Mouse (Mus musculus): ENCODE data around the gene Rnf11.

Rnf11 gene

GRCm38 (mm10) chr4:109444471-109444870 is 40.1 kb downstream of the Rnf11 start:
- DNase-seq (ENCODE audit: low spot score) = no peak

GRCm38 (mm10) chr4:109442649-109443048 is 41.9 kb downstream of the Rnf11 start:
- DNase-seq (ENCODE audit: low spot score) = no peak

- no peak for DNase-seq (ENCODE audit: low spot score)
Observed at GRCm38 (mm10) chr4:109442126-109442525, 42.4 kb downstream of the Rnf11 start.

GRCm38 (mm10) chr4:109441000-109441399 is 43.5 kb downstream of the Rnf11 start:
- no peak for DNase-seq (ENCODE audit: low spot score)

- no peak for DNase-seq (ENCODE audit: low spot score)
Observed at GRCm38 (mm10) chr4:109440381-109440780, 44.1 kb downstream of the Rnf11 start.

- DNase-seq (ENCODE audit: low spot score) = no peak
Observed at GRCm38 (mm10) chr4:109439825-109440248, 44.7 kb downstream of the Rnf11 start.

GRCm38 (mm10) chr4:109439101-109439500 is 45.4 kb downstream of the Rnf11 start:
- no peak for DNase-seq (ENCODE audit: low spot score)

GRCm38 (mm10) chr4:109437913-109438878 is 46.3 kb downstream of the Rnf11 start:
- peak; percentile 67 for DNase-seq (ENCODE audit: low spot score)

GRCm38 (mm10) chr4:109434256-109434655 is 50.3 kb downstream of the Rnf11 start:
- DNase-seq (ENCODE audit: low spot score) = no peak

- no peak for DNase-seq (ENCODE audit: low spot score)
Observed at GRCm38 (mm10) chr4:109433641-109434040, 50.9 kb downstream of the Rnf11 start.

- no peak for DNase-seq (ENCODE audit: low spot score)
Observed at GRCm38 (mm10) chr4:109432668-109433375, 51.7 kb downstream of the Rnf11 start.

GRCm38 (mm10) chr4:109430854-109431253 is 53.7 kb downstream of the Rnf11 start:
- peak; percentile 51 for DNase-seq (ENCODE audit: low spot score)

GRCm38 (mm10) chr4:109430250-109430649 is 54.3 kb downstream of the Rnf11 start:
- no peak for DNase-seq (ENCODE audit: low spot score)

GRCm38 (mm10) chr4:109427058-109427457 is 57.5 kb downstream of the Rnf11 start:
- no peak for DNase-seq (ENCODE audit: low spot score)

- no peak for DNase-seq (ENCODE audit: low spot score)
Observed at GRCm38 (mm10) chr4:109423438-109423837, 61.1 kb downstream of the Rnf11 start.

- no peak for DNase-seq (ENCODE audit: low spot score)
Observed at GRCm38 (mm10) chr4:109422436-109422835, 62.1 kb downstream of the Rnf11 start.

GRCm38 (mm10) chr4:109421608-109422007 is 62.9 kb downstream of the Rnf11 start:
- DNase-seq (ENCODE audit: low spot score) = no peak

- DNase-seq (ENCODE audit: low spot score) = no peak
Observed at GRCm38 (mm10) chr4:109420138-109420795, 64.3 kb downstream of the Rnf11 start.

- DNase-seq (ENCODE audit: low spot score) = no peak
Observed at GRCm38 (mm10) chr4:109419563-109419962, 65.0 kb downstream of the Rnf11 start.

GRCm38 (mm10) chr4:109419017-109419416 is 65.5 kb downstream of the Rnf11 start:
- DNase-seq (ENCODE audit: low spot score) = no peak

GRCm38 (mm10) chr4:109417998-109418397 is 66.5 kb downstream of the Rnf11 start:
- DNase-seq (ENCODE audit: low spot score) = no peak

- DNase-seq (ENCODE audit: low spot score) = no peak
Observed at GRCm38 (mm10) chr4:109412233-109412632, 72.3 kb downstream of the Rnf11 start.

Data from ovary, postnatal 36 days (tissue).